Mouse (Mus musculus) right cerebral cortex, adult 18-20 months (tissue): ENCODE measurements around the gene Ppp4r1.
A peak's percentile ranks its signal among the peaks of the same experiment; 100 is the strongest.

Experiments
- DNase-seq: peaks from one replicate; pipeline ENCODE4 v3.0.0; 2022; ENCODE audit warnings: mixed read lengths

Gene Ppp4r1

GRCm38 (mm10) chr17:65773617-65774016, 8.8 kb upstream of the Ppp4r1 start:
- DNase-seq, result no peak

- no peak for DNase-seq
Measured at GRCm38 (mm10) chr17:65774439-65774838, 7.9 kb upstream of the Ppp4r1 start.

GRCm38 (mm10) chr17:65776228-65776627, 6.1 kb upstream of the Ppp4r1 start:
- DNase-seq, result no peak

GRCm38 (mm10) chr17:65777461-65777860, 4.9 kb upstream of the Ppp4r1 start:
- no peak for DNase-seq

GRCm38 (mm10) chr17:65780970-65781369, 1.4 kb upstream of the Ppp4r1 start:
- no peak for DNase-seq

- peak; percentile 83 for DNase-seq
Measured at GRCm38 (mm10) chr17:65783182-65784161, 1.1 kb downstream of the Ppp4r1 start.

GRCm38 (mm10) chr17:65784610-65785140, 2.3 kb downstream of the Ppp4r1 start:
- no peak for DNase-seq

- no peak for DNase-seq
Measured at GRCm38 (mm10) chr17:65785707-65786106, 3.3 kb downstream of the Ppp4r1 start.

GRCm38 (mm10) chr17:65786225-65786624, 3.9 kb downstream of the Ppp4r1 start:
- DNase-seq, result no peak

GRCm38 (mm10) chr17:65787261-65787660, 4.9 kb downstream of the Ppp4r1 start:
- DNase-seq, result no peak

GRCm38 (mm10) chr17:65788542-65789291, 6.3 kb downstream of the Ppp4r1 start:
- no peak for DNase-seq

GRCm38 (mm10) chr17:65789576-65789975, 7.2 kb downstream of the Ppp4r1 start:
- no peak for DNase-seq

- DNase-seq, result no peak
Measured at GRCm38 (mm10) chr17:65791161-65791560, 8.8 kb downstream of the Ppp4r1 start.

GRCm38 (mm10) chr17:65793307-65793930, 11.0 kb downstream of the Ppp4r1 start:
- DNase-seq, result no peak

- no peak for DNase-seq
Measured at GRCm38 (mm10) chr17:65794096-65794850, 11.9 kb downstream of the Ppp4r1 start.

GRCm38 (mm10) chr17:65796056-65796455, 13.7 kb downstream of the Ppp4r1 start:
- DNase-seq, result no peak

- no peak for DNase-seq
Measured at GRCm38 (mm10) chr17:65798446-65798845, 16.1 kb downstream of the Ppp4r1 start.

- DNase-seq, result no peak
Measured at GRCm38 (mm10) chr17:65799353-65799752, 17.0 kb downstream of the Ppp4r1 start.

- DNase-seq, result no peak
Measured at GRCm38 (mm10) chr17:65800451-65800850, 18.1 kb downstream of the Ppp4r1 start.

- no peak for DNase-seq
Measured at GRCm38 (mm10) chr17:65802026-65802425, 19.7 kb downstream of the Ppp4r1 start.

- DNase-seq, result no peak
Measured at GRCm38 (mm10) chr17:65805966-65806365, 23.6 kb downstream of the Ppp4r1 start.

- no peak for DNase-seq
Measured at GRCm38 (mm10) chr17:65806416-65806815, 24.0 kb downstream of the Ppp4r1 start.
